Mouse (Mus musculus) heart, embryonic 15.5 days (tissue): Measurements from ENCODE around the gene Gna13. TPM values are rescaled to one million over a fixed set of nuclear protein-coding genes. Genes with fewer than 3 reads are reported as not detected.

ENCODE experiments used
- polyA plus RNA-seq: library from polyadenylated mRNA; unstranded; fragments of >200 nt; fragmentation: Nextera tagmentation; extraction: Ambion mirVana; gene quantifications from 2 replicates; pipeline ENCODE4 v1.2.1, GENCODE M21; 2015

The Gna13 gene
- polyA plus RNA-seq, 1 experiment from 2014 or later: 19.9 TPM

Other genes with a start within 250 kb of the Gna13 start
- gene E030025P04Rik, start 218.5 kb upstream of the Gna13 start, polyA plus RNA-seq: not detected in 2 replicates
- 0.59 and 1.3 TPM in 2 replicates for gene Rgs9, start 64.7 kb upstream of the Gna13 start, polyA plus RNA-seq
- 0.05 TPM in 1 of 2 replicates, not detected in the other for gene 9930022D16Rik, start 51.1 kb downstream of the Gna13 start, polyA plus RNA-seq
- 33.0 and 36.2 TPM in 2 replicates for gene Amz2, start 63.1 kb downstream of the Gna13 start, polyA plus RNA-seq
- 2.7 and 3.6 TPM in 2 replicates for gene Arsg, start 110.5 kb downstream of the Gna13 start, polyA plus RNA-seq
- 6.0 and 7.4 TPM in 2 replicates for gene Slc16a6, start 110.8 kb downstream of the Gna13 start, polyA plus RNA-seq
- gene Wipi1, start 249.1 kb downstream of the Gna13 start, polyA plus RNA-seq: 50.9 and 54.1 TPM in 2 replicates